Mouse (Mus musculus) kidney, embryonic 14.5 days (tissue): ENCODE data around the gene Ifit1bl1. TPM values are rescaled to one million over a fixed set of nuclear protein-coding genes. Genes with fewer than 3 reads are reported as not detected.
"Not testable (repeated sequence)": the region's sequence is repeated elsewhere in the genome, so short reads cannot be mapped to it uniquely, and the experiment has no call there.

Experiments used
- ATAC-seq: fragments of 200-750 bp; cut with Nextera tagmentation; 2 replicates; pipeline ENCODE4 v1.8.0; 2017; ENCODE audit warnings: moderate number of reproducible peaks, mild to moderate bottlenecking, moderate TSS enrichment, moderate library complexity; ENCODE audit not compliant: low FRiP score, low TSS enrichment
- H3K27ac ChIP-seq: fragments of 300-500 bp; sonication (generic); 2 replicates; pipeline ENCODE4 v1.5.1; 2014; ENCODE audit warnings: low read depth, mild to moderate bottlenecking, low read length, moderate library complexity, mixed read lengths
- H3K27me3 ChIP-seq: fragments of 300-500 bp; sonication (generic); 2 replicates; pipeline ENCODE4 v1.6.1; 2014; ENCODE audit warnings: mild to moderate bottlenecking, low read length; ENCODE audit not compliant: control insufficient read depth, insufficient read depth
- H3K36me3 ChIP-seq: fragments of 300-500 bp; sonication (generic); 2 replicates; pipeline ENCODE4 v1.6.1; 2014; ENCODE audit warnings: low read length, mixed read lengths; ENCODE audit not compliant: control insufficient read depth, insufficient read depth
- H3K4me1 ChIP-seq: fragments of 300-500 bp; sonication (generic); 2 replicates; pipeline ENCODE4 v1.6.1; 2014; ENCODE audit warnings: low read length, mixed read lengths; ENCODE audit not compliant: control insufficient read depth, insufficient read depth
- H3K4me2 ChIP-seq: fragments of 300-500 bp; sonication (generic); replicated peaks from 2 replicates; pipeline ENCODE4 v1.6.1; 2014; ENCODE audit warnings: low read depth, mild to moderate bottlenecking, low read length
- H3K4me3 ChIP-seq: fragments of 300-500 bp; sonication (generic); 2 replicates; pipeline ENCODE4 v1.5.1; 2014; ENCODE audit warnings: mild to moderate bottlenecking, low read length
- H3K9ac ChIP-seq: fragments of 300-500 bp; sonication (generic); 2 replicates; pipeline ENCODE4 v1.6.1; 2014; ENCODE audit warnings: low read depth, mild to moderate bottlenecking, low read length, moderate library complexity
- H3K9me3 ChIP-seq: fragments of 300-500 bp; sonication (generic); 2 replicates; pipeline ENCODE4 v1.6.1; 2016; ENCODE audit warnings: low read length; ENCODE audit not compliant: control insufficient read depth
- WGBS: fragments of 180-500 bp; shearing (Covaris S2); extraction: QIAGEN DNeasy Blood & Tissue Kit; methylation state at CpG from one replicate; pipeline ENCODE4 v1.1.7; 2014; 5-methylcytosine and 5-hydroxymethylcytosine counted together
- polyA plus RNA-seq: library from polyadenylated mRNA; unstranded; fragments of >200 nt; fragmentation: Nextera tagmentation; extraction: Ambion mirVana; gene quantifications from 2 replicates; pipeline ENCODE4 v1.2.1, GENCODE M21; 2014

The Ifit1bl1 gene
- 0.20 TPM in 1 of 2 replicates, not detected in the other for polyA plus RNA-seq

GRCm38 (mm10) chr19:34601888-34602287 lies at the start of gene Ifit1bl1:
Gene Ifit1bl1, minus strand, starts transcription at chr19:34601956.
- not testable (repeated sequence) for H3K9ac ChIP-seq, H3K27ac ChIP-seq, H3K4me1 ChIP-seq, H3K27me3 ChIP-seq, ATAC-seq, H3K36me3 ChIP-seq, H3K4me2 ChIP-seq, H3K4me3 ChIP-seq, H3K9me3 ChIP-seq
- 47% methylated on average over 1 of the region's 1 CpGs for WGBS

DNA sequence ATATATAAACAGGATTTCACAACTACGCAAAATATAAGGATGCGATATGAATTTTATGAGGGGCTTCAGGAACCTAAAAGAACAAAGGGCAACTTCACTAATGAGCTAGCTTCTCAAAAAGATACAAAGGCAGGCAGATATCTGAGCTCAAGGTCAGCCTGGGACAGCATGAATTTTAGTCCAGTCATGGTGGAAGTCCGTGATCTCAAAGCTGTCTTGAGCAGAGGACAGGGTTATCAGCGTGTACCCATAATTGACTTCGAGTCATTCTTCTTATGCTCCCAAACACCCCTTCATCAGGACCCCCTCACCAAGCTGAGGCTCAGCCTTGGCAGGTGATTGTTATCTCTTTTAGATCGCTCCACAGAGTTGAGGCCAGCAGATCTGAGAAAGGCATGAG lies 49.2 kb upstream of the Ifit1bl1 start:
- no peak overlapping the region for H3K27ac ChIP-seq
- no peak overlapping the region for H3K9ac ChIP-seq
- WGBS = 83% methylated on average over 6 of the region's 6 CpGs
- no peak overlapping the region for H3K4me3 ChIP-seq
- no peaks in the 10 kb centered on the region for H3K9me3 ChIP-seq
- no peaks in the 10 kb centered on the region for H3K4me1 ChIP-seq
- no peaks in the 10 kb centered on the region for H3K36me3 ChIP-seq
- no peak overlapping the region for H3K4me2 ChIP-seq
- ATAC-seq = no peak
- no peaks in the 10 kb centered on the region for H3K27me3 ChIP-seq

DNA sequence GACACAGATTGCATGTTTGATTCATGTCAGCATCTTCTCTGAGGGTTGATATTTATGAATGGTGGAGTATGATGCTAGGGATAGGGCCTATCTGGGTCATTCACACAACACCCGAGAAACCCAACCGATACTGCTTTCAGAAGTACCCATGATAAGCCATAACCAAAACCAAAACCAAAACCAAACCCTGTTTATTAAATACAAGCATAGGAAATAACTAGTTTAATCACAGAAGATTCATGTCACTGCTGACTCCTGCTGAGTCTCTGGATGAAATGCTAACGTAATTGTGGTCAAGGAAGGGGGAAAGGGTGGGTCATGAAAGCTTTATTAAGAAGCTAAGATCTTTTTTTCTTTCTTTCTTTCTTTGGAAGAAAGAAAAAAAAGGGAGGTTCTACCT lies 48.5 kb upstream of the Ifit1bl1 start:
- no peak for ATAC-seq
- Histone ChIP-seq H3K4me3 (no peak overlapping the region), H3K9ac (no peak overlapping the region), H3K36me3 (no peaks in the 10 kb centered on the region), H3K9me3 (no peaks in the 10 kb centered on the region), H3K27me3 (no peaks in the 10 kb centered on the region), H3K4me1 (no peaks in the 10 kb centered on the region), H3K27ac (no peak overlapping the region), H3K4me2 (no peak overlapping the region)
- WGBS = 93% methylated on average over 3 of the region's 3 CpGs

DNA sequence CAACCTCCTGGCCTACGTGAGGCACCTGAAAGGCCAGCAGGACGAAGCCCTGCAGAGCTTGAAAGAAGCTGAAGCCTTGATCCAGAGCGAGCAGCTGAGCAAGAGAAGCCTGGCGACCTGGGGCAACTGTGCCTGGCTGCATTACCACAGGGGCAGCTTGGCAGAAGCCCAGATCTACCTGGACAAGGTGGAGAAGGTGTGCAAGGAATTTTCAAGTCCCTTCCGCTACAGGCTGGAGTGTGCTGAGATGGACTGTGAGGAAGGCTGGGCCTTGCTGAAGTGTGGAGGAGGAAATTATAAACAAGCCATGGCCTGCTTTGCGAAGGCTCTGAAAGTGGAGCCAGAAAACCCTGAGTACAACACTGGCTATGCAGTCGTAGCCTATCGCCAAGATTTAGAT lies 45.9 kb upstream of the Ifit1bl1 start:
- H3K9ac ChIP-seq, H3K4me3 ChIP-seq, ATAC-seq, H3K36me3 ChIP-seq, H3K4me1 ChIP-seq, H3K4me2 ChIP-seq, H3K27me3 ChIP-seq, H3K27ac ChIP-seq, H3K9me3 ChIP-seq: not testable (repeated sequence)
- WGBS = 88% methylated on average over 7 of the region's 8 CpGs

- no peak overlapping the region for H3K27ac ChIP-seq
- 76% methylated on average over 5 of the region's 5 CpGs for WGBS
- H3K4me2 ChIP-seq = no peak overlapping the region
- H3K4me3 ChIP-seq = no peak overlapping the region
- no peak overlapping the region for H3K9ac ChIP-seq
- no peaks in the 10 kb centered on the region for H3K36me3 ChIP-seq
- no peak for ATAC-seq
- H3K27me3 ChIP-seq = no peaks in the 10 kb centered on the region
- no peaks in the 10 kb centered on the region for H3K4me1 ChIP-seq
- H3K9me3 ChIP-seq = no peaks in the 10 kb centered on the region
Measured at GRCm38 (mm10) chr19:34642616-34643015, 40.9 kb upstream of the Ifit1bl1 start.

GRCm38 (mm10) chr19:34640623-34641022 lies 38.9 kb upstream of the Ifit1bl1 start, which contains the start of the genes Ifit1bl2 and Ifit1:
Gene Ifit1bl2, minus strand, starts transcription at chr19:34640743.
Gene Ifit1, plus strand, starts transcription at chr19:34640871.
- Histone ChIP-seq H3K27me3 (no peaks in the 10 kb centered on the region), H3K4me3 (no peak within 1 kb of the TSS), H3K4me2 (no peak within 1 kb of the TSS), H3K4me1 (no peaks in the 10 kb centered on the region), H3K27ac (no peak within 1 kb of the TSS), H3K9ac (no peak within 1 kb of the TSS), H3K36me3 (no peaks in the 10 kb centered on the region), H3K9me3 (no peaks in the 10 kb centered on the region)
- 34% methylated on average over 4 of the region's 4 CpGs for WGBS
- no peak; the same call in 1 of the 2 replicates for ATAC-seq

DNA sequence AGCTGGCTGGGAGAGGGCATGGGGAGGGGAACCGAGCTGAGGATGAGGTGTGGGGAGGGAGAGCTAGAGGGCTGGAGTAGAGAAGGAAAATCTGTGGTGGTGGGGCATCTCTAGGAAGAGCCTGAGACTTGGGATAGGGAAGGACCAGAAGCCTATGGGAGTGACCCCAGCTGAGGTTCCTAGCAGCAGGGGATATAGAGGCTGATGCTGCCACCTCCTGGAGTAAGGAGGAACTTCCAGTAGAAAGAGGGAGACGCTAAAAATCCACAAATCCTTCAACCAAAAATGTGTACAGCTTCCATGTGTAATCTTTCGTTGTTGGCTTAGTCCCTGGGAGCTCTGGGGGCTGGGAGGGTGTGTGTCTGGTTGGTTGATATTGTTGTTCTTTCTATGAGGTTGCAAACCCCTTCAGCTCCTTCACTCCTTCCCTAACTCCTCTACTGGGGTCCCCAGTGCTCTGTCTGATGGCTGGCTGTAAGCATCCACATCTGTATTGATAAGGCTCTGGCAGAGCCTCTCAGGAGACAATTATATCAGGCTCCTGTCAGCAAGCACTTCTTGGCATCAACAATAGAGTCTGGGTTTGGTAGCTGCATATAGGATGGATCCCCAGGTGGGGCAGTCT lies 35.3 kb upstream of the Ifit1bl1 start:
- peak; percentile 69; the same call in 1 of the 2 replicates for ATAC-seq

GRCm38 (mm10) chr19:34633484-34633883 lies 31.7 kb upstream of the Ifit1bl1 start:
- Histone ChIP-seq H3K4me1 (no peaks in the 10 kb centered on the region), H3K36me3 (no peaks in the 10 kb centered on the region), H3K4me2 (no peak overlapping the region), H3K4me3 (no peak overlapping the region), H3K9me3 (no peaks in the 10 kb centered on the region), H3K9ac (no peak overlapping the region), H3K27me3 (no peaks in the 10 kb centered on the region), H3K27ac (no peak overlapping the region)
- 66% methylated on average over 2 of the region's 2 CpGs for WGBS
- ATAC-seq = no peak

More for the DNA sequence above, 35.3 kb upstream of the Ifit1bl1 start:
- H3K9ac ChIP-seq = no peak overlapping the region
- H3K4me2 ChIP-seq = no peak overlapping the region
- 11% methylated on average over 3 of the region's 3 CpGs for WGBS
- H3K36me3 ChIP-seq = no peaks in the 10 kb centered on the region
- H3K27me3 ChIP-seq = no peaks in the 10 kb centered on the region
- H3K4me1 ChIP-seq = no peaks in the 10 kb centered on the region
- no peak overlapping the region for H3K4me3 ChIP-seq
- H3K9me3 ChIP-seq = no peaks in the 10 kb centered on the region
- no peak overlapping the region for H3K27ac ChIP-seq

DNA sequence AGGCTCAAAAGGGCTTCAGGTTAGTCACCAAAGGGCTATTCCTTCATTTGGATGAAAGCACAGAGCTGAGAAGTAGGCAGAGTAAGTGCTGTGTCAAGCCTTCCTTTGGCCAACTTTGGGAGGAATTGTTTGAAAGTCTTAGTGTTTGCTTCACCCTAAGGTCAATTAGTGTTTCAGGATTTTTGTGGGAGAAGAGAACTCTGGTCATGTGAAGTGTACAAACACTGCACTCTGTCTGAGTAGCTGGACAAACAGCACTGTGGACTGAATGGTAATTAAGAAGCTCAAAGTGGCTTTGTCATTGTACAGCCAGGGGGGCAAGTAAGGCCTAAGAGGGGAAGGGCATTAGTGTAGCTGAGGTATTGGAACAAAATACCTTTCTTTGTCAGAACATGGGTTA lies 29.7 kb upstream of the Ifit1bl1 start:
- no peak overlapping the region for H3K4me2 ChIP-seq
- no peaks in the 10 kb centered on the region for H3K36me3 ChIP-seq
- H3K4me1 ChIP-seq = no peaks in the 10 kb centered on the region
- H3K27ac ChIP-seq = no peak overlapping the region
- H3K4me3 ChIP-seq = no peak overlapping the region
- ATAC-seq = no peak
- no peak overlapping the region for H3K9ac ChIP-seq
- no peaks in the 10 kb centered on the region for H3K27me3 ChIP-seq
- no peaks in the 10 kb centered on the region for H3K9me3 ChIP-seq
